Mouse (Mus musculus): Measurements from ENCODE around the gene Pdp2.

- TF ChIP-seq CTCF (IDR thresholded peaks at IDR 0.05; ENCODE audit: insufficient read depth, low read length) (no peak), POLR2A (IDR thresholded peaks at IDR 0.05; ENCODE audit: borderline replicate concordance, extremely low read depth, low read depth, low read length) (no peak)
These were observed 47.7 kb upstream of the Pdp2 start for GRCm38 (mm10) chr8:104543440-104544045.
